In the genomic region with DNA sequence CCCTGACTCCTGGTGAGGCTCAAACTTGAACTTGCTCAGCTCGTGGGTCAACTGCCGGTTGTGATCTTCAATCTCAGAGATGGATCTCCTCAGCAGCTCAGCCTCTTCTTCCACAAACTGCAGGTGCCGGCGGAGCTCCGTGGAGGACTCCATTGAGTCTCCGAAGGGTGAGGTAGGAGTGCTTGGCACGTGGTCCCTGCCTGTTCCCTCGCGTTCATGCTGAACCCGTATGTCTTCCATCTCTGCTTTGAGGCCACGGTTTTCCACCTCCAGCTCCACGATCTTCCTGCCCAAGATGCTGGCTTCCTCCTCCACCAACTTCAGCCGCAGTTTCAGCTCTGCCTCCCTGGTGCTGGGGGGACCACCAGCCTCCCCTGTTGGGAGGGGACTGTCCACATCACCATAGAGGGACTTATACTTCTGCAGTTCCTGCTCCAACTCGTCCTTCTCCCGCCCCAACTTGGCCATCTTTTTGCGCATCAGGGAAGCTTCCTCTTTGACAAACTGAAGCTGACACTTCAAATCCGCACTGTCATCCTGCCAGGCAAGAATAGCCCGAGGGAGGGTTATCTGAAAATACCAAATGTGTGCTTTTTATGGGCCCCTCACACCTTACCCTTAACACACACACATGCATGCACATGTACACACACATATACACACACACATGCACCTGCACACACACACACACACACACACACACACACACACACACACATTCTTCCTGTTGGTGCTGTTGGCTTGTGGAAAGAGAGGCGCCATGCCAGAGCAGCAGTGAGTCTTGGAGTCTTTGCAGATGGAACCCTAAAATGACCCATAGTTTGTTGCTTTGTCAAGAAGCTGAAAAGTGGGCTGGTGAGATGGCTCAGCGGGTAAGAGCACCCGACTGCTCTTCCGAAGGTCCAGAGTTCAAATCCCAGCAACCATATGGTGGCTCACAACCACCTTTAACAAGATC, we compare ENCODE assay signal across 26 mouse cellular contexts.
DNase-seq lines count a peak whose midpoint lies in the region; ATAC-seq and TF ChIP-seq lines count a peak whose summit lies in the region.
"Had no signal": no experiment of that assay in that cellular context is flagged by ENCODE, and none has a peak within 500 bp of the region (broad histone marks: within the 10 kb centered on the region; RNA-seq: fewer than 3 reads in every experiment).

No protein-coding gene starts in this region.

- H3K27me3 ChIP-seq in E14TG2a.4 (ENCODE audit: insufficient read depth, low read length) (no peaks in the 10 kb centered on the region), ES-Bruce4 (ENCODE audit: control insufficient read depth, insufficient read depth, low read length, poor library complexity, severe bottlenecking) (no peaks in the 10 kb centered on the region)
- H3K27me3 ChIP-seq in embryonic facial prominence, embryonic 10.5 days (replicated peaks; ENCODE audit: low read depth, poor library complexity, severe bottlenecking): no peaks in the 10 kb centered on the region
- no peaks in the 10 kb centered on the region for H3K27me3 ChIP-seq in forebrain, embryonic 12.5 days
- H3K27me3 ChIP-seq: embryonic facial prominence, embryonic 15.5 days; forebrain, embryonic 13.5 days; Patski had no signal

- no peak overlapping the region for H3K9ac ChIP-seq in ES-Bruce4 (ENCODE audit: low read depth, poor library complexity, severe bottlenecking)
- no peak overlapping the region for H3K9ac ChIP-seq in forebrain, embryonic 12.5 days
- H3K9ac ChIP-seq: embryonic facial prominence, embryonic 15.5 days; forebrain, embryonic 13.5 days; liver, embryonic 14.5 days; lung, embryonic 14.5 days had no signal

- peak; percentile 81 to 87 for DNase-seq in cerebellum, adult 18-20 months
- peak; percentile 80 to 81 for DNase-seq in cerebellum, postnatal 10 days
- DNase-seq in embryonic facial prominence, embryonic 10.5 days (ENCODE audit: low spot score): no peak
- DNase-seq in thymus, postnatal 0 days (ENCODE audit: low spot score): no peak
- DNase-seq: adrenal gland, postnatal 10 days; B cell, adult 2 months; heart, postnatal 14 days; kidney, adult 2 months; layer of hippocampus, postnatal 36 days; liver; lung, embryonic 14.5 days; lung, postnatal 14 days; thymus, adult 18-20 months; thymus, postnatal 36 days had no signal

- no peak for ATAC-seq in forebrain, embryonic 12.5 days (ENCODE audit: low FRiP score)
- ATAC-seq: forebrain, embryonic 13.5 days; hindbrain, embryonic 16.5 days; midbrain, embryonic 16.5 days; Patski had no signal

- TF ChIP-seq EP300 in ES-Bruce4 (IDR thresholded peaks at IDR 0.05; ENCODE audit: insufficient read depth, low read depth, low read length): no peak

- H3K27ac ChIP-seq in ES-Bruce4 (ENCODE audit: insufficient read depth, low read length): no peak overlapping the region
- H3K27ac ChIP-seq in embryonic facial prominence, embryonic 10.5 days (replicated peaks): no peak overlapping the region
- H3K27ac ChIP-seq in forebrain, embryonic 12.5 days: no peak overlapping the region
- H3K27ac ChIP-seq: embryonic facial prominence, embryonic 15.5 days; forebrain, embryonic 13.5 days; kidney, postnatal 0 days; liver, embryonic 14.5 days; stomach, postnatal 0 days had no signal

- WGBS in embryonic facial prominence, embryonic 10.5 days: 94% methylated on average over 22 of the region's 22 CpGs
- 94% methylated on average over 22 of the region's 22 CpGs for WGBS in forebrain, embryonic 12.5 days

- H3K9me3 ChIP-seq in E14TG2a.4 (ENCODE audit: low read length) (no peaks in the 10 kb centered on the region), ES-Bruce4 (replicated peaks; ENCODE audit: control insufficient read depth, insufficient read depth, low read length, poor library complexity, severe bottlenecking) (no peaks in the 10 kb centered on the region)
- H3K9me3 ChIP-seq in embryonic facial prominence, embryonic 10.5 days: no peaks in the 10 kb centered on the region
- no peaks in the 10 kb centered on the region for H3K9me3 ChIP-seq in forebrain, embryonic 12.5 days
- H3K9me3 ChIP-seq: embryonic facial prominence, embryonic 15.5 days; forebrain, embryonic 13.5 days; midbrain, embryonic 10.5 days had no signal

- H3K4me3 ChIP-seq in E14TG2a.4 (replicated peaks; ENCODE audit: low read length) (peak overlapping the region; percentile 64), ES-Bruce4 (ENCODE audit: low read depth, low read length) (peak overlapping the region; percentile 16)
- H3K4me3 ChIP-seq in embryonic facial prominence, embryonic 10.5 days: no peak overlapping the region
- H3K4me3 ChIP-seq in forebrain, embryonic 12.5 days (replicated peaks): no peak overlapping the region
- H3K4me3 ChIP-seq: embryonic facial prominence, embryonic 15.5 days; forebrain, embryonic 13.5 days; midbrain, embryonic 10.5 days had no signal

- H3K4me1 ChIP-seq in E14TG2a.4 (replicated peaks; ENCODE audit: low read depth, low read length) (peaks cover 53% of the 10 kb centered on the region), ES-Bruce4 (ENCODE audit: control insufficient read depth, insufficient read depth, low read length) (peaks cover 2% of the 10 kb centered on the region)
- peaks cover 7% of the 10 kb centered on the region for H3K4me1 ChIP-seq in embryonic facial prominence, embryonic 10.5 days
- no peaks in the 10 kb centered on the region for H3K4me1 ChIP-seq in forebrain, embryonic 12.5 days
- H3K4me1 ChIP-seq: embryonic facial prominence, embryonic 15.5 days had no signal

- TF ChIP-seq CTCF in E14TG2a.4 (conservative IDR thresholded peaks at IDR 0.05; ENCODE audit: low read length) (no peak), ES-Bruce4 (IDR thresholded peaks at IDR 0.05; ENCODE audit: low read depth, low read length) (no peak)

- TF ChIP-seq POLR2A in ES-Bruce4 (IDR thresholded peaks at IDR 0.05; ENCODE audit: insufficient read depth, low read length): no peak

- H3K4me2 ChIP-seq in forebrain, embryonic 12.5 days: no peak overlapping the region
- H3K4me2 ChIP-seq: embryonic facial prominence, embryonic 15.5 days; forebrain, embryonic 13.5 days; lung, embryonic 14.5 days had no signal

- H3K36me3 ChIP-seq in E14TG2a.4 (ENCODE audit: insufficient read depth, low read length): peaks cover 96% of the 10 kb centered on the region
- peaks cover 23% of the 10 kb centered on the region for H3K36me3 ChIP-seq in ES-Bruce4 (ENCODE audit: control insufficient read depth, insufficient read depth, low read length, poor library complexity, severe bottlenecking)
- peaks cover 75% of the 10 kb centered on the region for H3K36me3 ChIP-seq in embryonic facial prominence, embryonic 10.5 days (replicated peaks)
- H3K36me3 ChIP-seq in forebrain, embryonic 12.5 days (replicated peaks): peaks cover 45% of the 10 kb centered on the region
- H3K36me3 ChIP-seq: embryonic facial prominence, embryonic 15.5 days had no signal

Comparison
In these comparisons a context has a peak if more than half of its experiments do, and no peak if none do; other contexts are left out.
1. H3K4me3 ChIP-seq: peak in E14TG2a.4 (single experiment) and ES-Bruce4 (single experiment); none in embryonic facial prominence, embryonic 10.5 days (single experiment) and forebrain, embryonic 12.5 days (single experiment).
2. DNase-seq: peak in cerebellum, adult 18-20 months (2 of 2) and cerebellum, postnatal 10 days (2 of 2); none in embryonic facial prominence, embryonic 10.5 days (single experiment) and thymus, postnatal 0 days (single experiment).